ENCODE assay signal across 10 mouse cellular contexts in genomic region chr9:57938225-57939055, GRCm38 (mm10). TPM values are rescaled to one million over a fixed set of nuclear protein-coding genes. Genes with fewer than 3 reads are reported as not detected.
DNase-seq lines count a peak whose midpoint lies in the region; ATAC-seq lines count a peak whose summit lies in the region.
"Had no signal": no experiment of that assay in that cellular context is flagged by ENCODE, and none has a peak within 500 bp of the region (broad histone marks: within the 10 kb centered on the region; RNA-seq: fewer than 3 reads in every experiment).

No protein-coding gene starts in this region.

- no peaks in the 10 kb centered on the region for H3K9me3 ChIP-seq in hindbrain, embryonic 14.5 days (ENCODE audit: control insufficient read depth, low read length)
- H3K9me3 ChIP-seq in hindbrain, embryonic 12.5 days (replicated peaks): no peaks in the 10 kb centered on the region
- H3K9me3 ChIP-seq: embryonic facial prominence, embryonic 15.5 days; liver, embryonic 15.5 days had no signal

- H3K36me3 ChIP-seq in hindbrain, embryonic 14.5 days (replicated peaks; ENCODE audit: control insufficient read depth, insufficient read depth): no peaks in the 10 kb centered on the region
- no peaks in the 10 kb centered on the region for H3K36me3 ChIP-seq in hindbrain, embryonic 12.5 days
- H3K36me3 ChIP-seq: embryonic facial prominence, embryonic 15.5 days; liver, embryonic 15.5 days had no signal

- H3K27me3 ChIP-seq in hindbrain, embryonic 14.5 days (ENCODE audit: control insufficient read depth, insufficient read depth, low read length): no peaks in the 10 kb centered on the region
- H3K27me3 ChIP-seq in hindbrain, embryonic 12.5 days: peaks cover 33% of the 10 kb centered on the region

- H3K4me3 ChIP-seq in hindbrain, embryonic 14.5 days (replicated peaks; ENCODE audit: low read length): no peak overlapping the region
- no peak overlapping the region for H3K4me3 ChIP-seq in hindbrain, embryonic 12.5 days
- H3K4me3 ChIP-seq: liver, embryonic 15.5 days had no signal

- no peak overlapping the region for H3K9ac ChIP-seq in hindbrain, embryonic 14.5 days
- H3K9ac ChIP-seq in hindbrain, embryonic 12.5 days: no peak overlapping the region
- H3K9ac ChIP-seq: embryonic facial prominence, embryonic 15.5 days; liver, embryonic 15.5 days had no signal

- 72% methylated on average over 5 of the region's 5 CpGs for WGBS in hindbrain, embryonic 14.5 days
- 77% methylated on average over 5 of the region's 5 CpGs for WGBS in hindbrain, embryonic 12.5 days

- H3K4me1 ChIP-seq in hindbrain, embryonic 14.5 days (replicated peaks; ENCODE audit: control insufficient read depth, insufficient read depth, low read length): peaks cover 29% of the 10 kb centered on the region; the same call in 1 of the 2 replicates
- H3K4me1 ChIP-seq in hindbrain, embryonic 12.5 days: peaks cover 33% of the 10 kb centered on the region

- no peak overlapping the region for H3K27ac ChIP-seq in hindbrain, embryonic 14.5 days
- no peak overlapping the region for H3K27ac ChIP-seq in hindbrain, embryonic 12.5 days
- H3K27ac ChIP-seq: embryonic facial prominence, embryonic 15.5 days; liver, embryonic 15.5 days had no signal

- no peak for DNase-seq in hindbrain, embryonic 14.5 days (ENCODE audit: low spot score)
- peak; percentile 80 for DNase-seq in ovary, postnatal 36 days (ENCODE audit: low spot score)
- no peak for DNase-seq in ovary, postnatal 10 days (ENCODE audit: low spot score)
- peak; percentile 60 for DNase-seq in adipocyte (ENCODE audit: low spot score)
- peak; percentile 17 for DNase-seq in induced T-regulatory cell, adult 2 months (ENCODE audit: low read depth)
- no peak for DNase-seq in urinary bladder, postnatal 36 days (ENCODE audit: low spot score in 2 of 2)
- DNase-seq: heart, postnatal 36 days had no signal

- no peak for ATAC-seq in hindbrain, embryonic 14.5 days (ENCODE audit: low FRiP score)
- no peak for ATAC-seq in hindbrain, embryonic 12.5 days (ENCODE audit: low FRiP score)

- H3K4me2 ChIP-seq in hindbrain, embryonic 14.5 days (replicated peaks): 0 out of 2 replicates have a peak overlapping the region, but pooled peaks have one; percentile 83
- no peak overlapping the region for H3K4me2 ChIP-seq in hindbrain, embryonic 12.5 days (replicated peaks)
- H3K4me2 ChIP-seq: liver, embryonic 15.5 days had no signal

RNA-seq across cellular contexts. Expression of gene Sema7a, which starts 1.5 kb away (rescaled TPM):
- polyA plus RNA-seq in hindbrain, embryonic 14.5 days (2014; fragmentation: Nextera tagmentation; extraction: Ambion mirVana): 6.3 and 7.3 TPM in 2 replicates
- polyA plus RNA-seq in hindbrain, embryonic 12.5 days (2016; fragmentation: Nextera tagmentation; extraction: Ambion mirVana): 1.0 and 1.7 TPM in 2 replicates
- polyA plus RNA-seq: liver, embryonic 15.5 days had no signal

RNA-seq across cellular contexts. Expression of gene Ubl7, which starts 27.7 kb away (rescaled TPM):
- 151 and 160 TPM in 2 replicates for polyA plus RNA-seq in hindbrain, embryonic 14.5 days (2014; fragmentation: Nextera tagmentation; extraction: Ambion mirVana)
- 143 and 144 TPM in 2 replicates for polyA plus RNA-seq in hindbrain, embryonic 12.5 days (2016; fragmentation: Nextera tagmentation; extraction: Ambion mirVana)

Comparison
In these comparisons a context has a peak if more than half of its experiments do, and no peak if none do; other contexts are left out.
1. DNase-seq: peak in ovary, postnatal 36 days (single experiment), adipocyte (single experiment) and induced T-regulatory cell, adult 2 months (single experiment); none in hindbrain, embryonic 14.5 days (single experiment), ovary, postnatal 10 days (single experiment) and urinary bladder, postnatal 36 days (0 of 2).